Mouse (Mus musculus): ENCODE measurements around the gene 4921524J17Rik. TPM values are rescaled to one million over a fixed set of nuclear protein-coding genes. Genes with fewer than 3 reads are reported as not detected.

4921524J17Rik gene
- polyA plus RNA-seq, 1 experiment from 2014 or later, result 39.0 TPM

GRCm38 (mm10) chr8:85462441-85462840, 29.8 kb upstream of the 4921524J17Rik start:
- H3K36me3 ChIP-seq, result no peaks in the 10 kb centered on the region
- ATAC-seq, result no peak
- H3K9ac ChIP-seq, result no peak overlapping the region
- no peak overlapping the region for H3K4me2 ChIP-seq (replicated peaks)
- WGBS, result 79% methylated on average over 1 of the region's 1 CpGs
- H3K4me1 ChIP-seq (replicated peaks), result 0 out of 2 replicates have a peak, but pooled peaks cover 2% of the 10 kb centered on the region
- H3K9me3 ChIP-seq, result no peaks in the 10 kb centered on the region
- H3K4me3 ChIP-seq (replicated peaks), result no peak overlapping the region
- no peak overlapping the region for H3K27ac ChIP-seq
- H3K27me3 ChIP-seq (replicated peaks), result no peaks in the 10 kb centered on the region

- 84% methylated on average over 3 of the region's 3 CpGs for WGBS
- Histone ChIP-seq H3K27me3 (replicated peaks) (no peaks in the 10 kb centered on the region), H3K9ac (no peak overlapping the region), H3K27ac (no peak overlapping the region), H3K9me3 (no peaks in the 10 kb centered on the region), H3K36me3 (no peaks in the 10 kb centered on the region), H3K4me1 (replicated peaks) (0 out of 2 replicates have a peak, but pooled peaks cover 2% of the 10 kb centered on the region), H3K4me2 (replicated peaks) (no peak overlapping the region), H3K4me3 (replicated peaks) (no peak overlapping the region)
- ATAC-seq, result no peak
These were observed 28.7 kb upstream of the 4921524J17Rik start for GRCm38 (mm10) chr8:85461377-85461776.

GRCm38 (mm10) chr8:85460804-85461203, 28.2 kb upstream of the 4921524J17Rik start:
- WGBS, result 45% methylated on average over 5 of the region's 5 CpGs
- no peaks in the 10 kb centered on the region for H3K36me3 ChIP-seq
- ATAC-seq, result no peak
- no peaks in the 10 kb centered on the region for H3K27me3 ChIP-seq (replicated peaks)
- H3K4me3 ChIP-seq (replicated peaks), result no peak overlapping the region
- H3K9me3 ChIP-seq, result no peaks in the 10 kb centered on the region
- 0 out of 2 replicates have a peak, but pooled peaks cover 2% of the 10 kb centered on the region for H3K4me1 ChIP-seq (replicated peaks)
- H3K27ac ChIP-seq, result no peak overlapping the region
- no peak overlapping the region for H3K4me2 ChIP-seq (replicated peaks)
- no peak overlapping the region for H3K9ac ChIP-seq

DNA sequence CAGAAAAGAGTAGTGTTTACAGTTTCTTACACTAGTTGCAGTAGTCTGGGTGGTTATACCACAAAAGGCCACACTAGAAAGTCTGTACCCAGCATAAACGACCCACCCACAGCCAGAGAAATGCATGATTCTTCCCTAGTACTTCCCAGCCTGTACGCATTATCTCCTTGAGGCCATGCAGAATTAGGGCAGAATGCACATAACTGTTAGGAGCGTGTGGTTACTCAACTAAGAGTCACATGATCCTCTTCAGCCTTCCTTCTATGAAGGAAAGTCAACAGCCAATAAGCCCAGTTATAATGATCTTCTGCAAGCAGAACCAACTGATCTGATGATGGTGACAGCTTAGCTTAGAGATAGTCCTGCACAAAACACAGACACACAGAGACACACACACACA, 26.9 kb upstream of the 4921524J17Rik start:
- Histone ChIP-seq H3K9ac (no peak overlapping the region), H3K27me3 (replicated peaks) (no peaks in the 10 kb centered on the region), H3K9me3 (no peaks in the 10 kb centered on the region), H3K4me2 (replicated peaks) (no peak overlapping the region), H3K27ac (no peak overlapping the region), H3K4me1 (replicated peaks) (0 out of 2 replicates have a peak, but pooled peaks cover 5% of the 10 kb centered on the region), H3K4me3 (replicated peaks) (no peak overlapping the region), H3K36me3 (no peaks in the 10 kb centered on the region)
- no peak for ATAC-seq
- WGBS, result 66% methylated on average over 3 of the region's 3 CpGs

- WGBS, result 7% methylated on average over 14 of the region's 14 CpGs
- no peak overlapping the region for H3K9ac ChIP-seq
- no peaks in the 10 kb centered on the region for H3K27me3 ChIP-seq (replicated peaks)
- no peak overlapping the region for H3K4me3 ChIP-seq (replicated peaks)
- H3K36me3 ChIP-seq, result no peaks in the 10 kb centered on the region
- no peak overlapping the region for H3K27ac ChIP-seq
- no peaks in the 10 kb centered on the region for H3K9me3 ChIP-seq
- H3K4me2 ChIP-seq (replicated peaks), result no peak overlapping the region
- ATAC-seq, result no peak
- peaks cover 3% of the 10 kb centered on the region; the same call in 1 of the 2 replicates for H3K4me1 ChIP-seq (replicated peaks)
These were observed 23.9 kb upstream of the 4921524J17Rik start for GRCm38 (mm10) chr8:85456536-85456935.

GRCm38 (mm10) chr8:85454750-85455149, 22.1 kb upstream of the 4921524J17Rik start:
- WGBS, result 50% methylated on average over 8 of the region's 8 CpGs

GRCm38 (mm10) chr8:85453256-85453655, 20.6 kb upstream of the 4921524J17Rik start:
- no peak overlapping the region for H3K9ac ChIP-seq
- WGBS, result 84% methylated on average over 2 of the region's 2 CpGs
- H3K27me3 ChIP-seq (replicated peaks), result no peaks in the 10 kb centered on the region
- H3K27ac ChIP-seq, result no peak overlapping the region
- peaks cover 3% of the 10 kb centered on the region; the same call in 1 of the 2 replicates for H3K4me1 ChIP-seq (replicated peaks)
- H3K4me2 ChIP-seq (replicated peaks), result no peak overlapping the region
- H3K9me3 ChIP-seq, result no peaks in the 10 kb centered on the region
- H3K36me3 ChIP-seq, result no peaks in the 10 kb centered on the region
- no peak for ATAC-seq
- H3K4me3 ChIP-seq (replicated peaks), result no peak overlapping the region

More at GRCm38 (mm10) chr8:85454750-85455149, 22.1 kb upstream of the 4921524J17Rik start:
- no peak overlapping the region for H3K4me2 ChIP-seq (replicated peaks)
- no peak overlapping the region for H3K9ac ChIP-seq
- no peaks in the 10 kb centered on the region for H3K27me3 ChIP-seq (replicated peaks)
- no peaks in the 10 kb centered on the region for H3K36me3 ChIP-seq
- H3K27ac ChIP-seq, result no peak overlapping the region
- H3K9me3 ChIP-seq, result no peaks in the 10 kb centered on the region
- H3K4me1 ChIP-seq (replicated peaks), result peaks cover 3% of the 10 kb centered on the region; the same call in 1 of the 2 replicates
- ATAC-seq, result no peak
- H3K4me3 ChIP-seq (replicated peaks), result no peak overlapping the region

DNA sequence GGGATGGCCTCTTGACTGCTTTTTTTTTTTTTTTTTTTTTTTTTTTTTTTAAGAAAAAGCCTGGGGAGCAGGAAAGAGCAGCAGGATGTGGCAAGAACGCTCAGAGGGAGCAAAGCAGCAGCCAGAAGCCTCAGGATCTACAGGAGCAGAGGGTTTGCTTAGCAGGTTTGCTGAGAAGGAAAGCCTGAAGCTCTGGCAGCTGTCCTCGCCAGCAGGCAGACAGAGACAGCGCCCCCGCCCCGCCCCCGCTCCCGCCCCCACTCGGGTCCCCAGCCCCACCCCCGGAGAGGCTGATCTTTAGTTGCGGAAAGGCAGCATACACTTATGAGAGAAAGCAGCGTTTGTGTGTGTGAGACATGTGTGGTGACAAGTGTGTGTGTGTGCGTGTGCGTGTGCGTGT, 19.7 kb upstream of the 4921524J17Rik start:
- no peak overlapping the region for H3K4me3 ChIP-seq (replicated peaks)
- peak; percentile 59; the same call in 1 of the 2 replicates for ATAC-seq
- peaks cover 3% of the 10 kb centered on the region; the same call in 1 of the 2 replicates for H3K4me1 ChIP-seq (replicated peaks)
- WGBS, result 19% methylated on average over 14 of the region's 14 CpGs
- peak overlapping the region; percentile 45 for H3K4me2 ChIP-seq (replicated peaks)
- no peaks in the 10 kb centered on the region for H3K36me3 ChIP-seq
- no peak overlapping the region for H3K9ac ChIP-seq
- H3K27ac ChIP-seq, result no peak overlapping the region
- H3K27me3 ChIP-seq (replicated peaks), result no peaks in the 10 kb centered on the region
- H3K9me3 ChIP-seq, result no peaks in the 10 kb centered on the region

DNA sequence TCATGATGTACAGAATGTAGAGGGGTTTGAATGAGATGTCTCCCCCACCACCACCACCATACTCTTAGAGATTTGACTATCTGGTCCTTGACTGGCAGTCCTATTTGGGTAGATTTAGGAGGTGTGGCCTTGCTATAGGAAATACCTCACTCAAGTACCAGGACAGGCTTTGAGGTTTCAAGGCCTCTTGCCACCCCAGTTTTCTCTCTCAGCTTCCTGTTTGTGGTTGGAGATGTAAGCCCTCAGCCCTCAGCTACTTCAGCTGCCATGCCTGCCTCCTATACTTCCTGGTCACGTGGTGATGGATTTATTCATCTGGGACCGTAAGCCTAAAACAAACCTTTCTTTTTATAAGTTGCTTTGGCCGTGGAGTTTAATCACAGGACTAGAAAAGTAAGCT, 17.7 kb upstream of the 4921524J17Rik start:
- H3K9ac ChIP-seq, result no peak overlapping the region
- ATAC-seq, result no peak
- H3K36me3 ChIP-seq, result no peaks in the 10 kb centered on the region
- H3K9me3 ChIP-seq, result no peaks in the 10 kb centered on the region
- no peak overlapping the region for H3K27ac ChIP-seq
- H3K27me3 ChIP-seq (replicated peaks), result no peaks in the 10 kb centered on the region
- WGBS, result 68% methylated on average over 3 of the region's 3 CpGs
- peaks cover 3% of the 10 kb centered on the region; the same call in 1 of the 2 replicates for H3K4me1 ChIP-seq (replicated peaks)
- no peak overlapping the region for H3K4me2 ChIP-seq (replicated peaks)
- no peak overlapping the region for H3K4me3 ChIP-seq (replicated peaks)

- Histone ChIP-seq H3K4me3 (replicated peaks) (no peak overlapping the region), H3K9me3 (no peaks in the 10 kb centered on the region), H3K27ac (no peak overlapping the region), H3K36me3 (no peaks in the 10 kb centered on the region), H3K9ac (no peak overlapping the region), H3K4me2 (replicated peaks) (no peak overlapping the region), H3K4me1 (replicated peaks) (no peaks in the 10 kb centered on the region), H3K27me3 (replicated peaks) (no peaks in the 10 kb centered on the region)
- 74% methylated on average over 15 of the region's 15 CpGs for WGBS
- no peak for ATAC-seq
These were observed 13.5 kb upstream of the 4921524J17Rik start for GRCm38 (mm10) chr8:85445936-85446685.

- Histone ChIP-seq H3K9ac (no peak overlapping the region), H3K9me3 (no peaks in the 10 kb centered on the region), H3K27me3 (replicated peaks) (no peaks in the 10 kb centered on the region), H3K27ac (no peak overlapping the region), H3K4me2 (replicated peaks) (no peak overlapping the region), H3K36me3 (no peaks in the 10 kb centered on the region), H3K4me3 (replicated peaks) (no peak overlapping the region), H3K4me1 (replicated peaks) (no peaks in the 10 kb centered on the region)
- no peak for ATAC-seq
These were observed 11.5 kb upstream of the 4921524J17Rik start for GRCm38 (mm10) chr8:85444092-85444491.

GRCm38 (mm10) chr8:85441564-85441963, 8.9 kb upstream of the 4921524J17Rik start:
- H3K4me1 ChIP-seq (replicated peaks), result no peaks in the 10 kb centered on the region
- H3K4me2 ChIP-seq (replicated peaks), result no peak overlapping the region
- 60% methylated on average over 5 of the region's 5 CpGs for WGBS
- no peak overlapping the region for H3K27ac ChIP-seq
- no peak overlapping the region for H3K9ac ChIP-seq
- ATAC-seq, result no peak
- H3K27me3 ChIP-seq (replicated peaks), result no peaks in the 10 kb centered on the region
- no peaks in the 10 kb centered on the region for H3K36me3 ChIP-seq
- H3K4me3 ChIP-seq (replicated peaks), result no peak overlapping the region
- H3K9me3 ChIP-seq, result no peaks in the 10 kb centered on the region

DNA sequence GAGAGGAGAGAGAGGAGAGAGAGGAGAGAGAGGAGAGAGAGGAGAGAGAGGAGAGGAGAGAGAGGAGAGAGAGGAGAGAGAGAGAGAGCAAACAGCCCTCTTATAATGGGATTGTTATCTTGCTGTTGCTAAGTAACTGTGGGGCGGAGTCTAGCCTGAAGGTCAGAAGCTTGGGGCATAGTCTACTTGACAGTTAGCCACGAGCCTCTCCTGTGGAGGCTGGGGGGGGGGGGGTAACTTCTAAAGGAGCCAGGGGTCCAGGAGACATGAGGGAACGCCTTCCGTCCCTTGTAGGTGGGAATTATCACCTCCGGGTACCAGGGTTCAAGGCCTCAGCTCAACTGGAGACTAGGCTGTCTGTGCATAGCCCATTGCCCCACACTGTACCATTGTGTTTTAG, 3.1 kb upstream of the 4921524J17Rik start:
- 52% methylated on average over 5 of the region's 5 CpGs for WGBS
- no peaks in the 10 kb centered on the region for H3K9me3 ChIP-seq

More for the DNA sequence above, 3.1 kb upstream of the 4921524J17Rik start:
- no peaks in the 10 kb centered on the region for H3K36me3 ChIP-seq
- no peak overlapping the region for H3K4me2 ChIP-seq (replicated peaks)
- peaks cover 6% of the 10 kb centered on the region; the same call in 1 of the 2 replicates for H3K4me1 ChIP-seq (replicated peaks)
- ATAC-seq, result no peak
- no peak overlapping the region for H3K27ac ChIP-seq
- no peaks in the 10 kb centered on the region for H3K27me3 ChIP-seq (replicated peaks)
- H3K4me3 ChIP-seq (replicated peaks), result no peak overlapping the region
- H3K9ac ChIP-seq, result no peak overlapping the region

All from intestine, embryonic 15.5 days (tissue).